Mouse (Mus musculus): ENCODE measurements around the gene Tbx6.
"Not testable (repeated sequence)": the region's sequence is repeated elsewhere in the genome, so short reads cannot be mapped to it uniquely, and the experiment has no call there.

The Tbx6 gene

GRCm38 (mm10) chr7:126767001-126767400 is 14.3 kb upstream of the Tbx6 start:
- in situ Hi-C loops (cut with MboI) = no loop called here

DNA sequence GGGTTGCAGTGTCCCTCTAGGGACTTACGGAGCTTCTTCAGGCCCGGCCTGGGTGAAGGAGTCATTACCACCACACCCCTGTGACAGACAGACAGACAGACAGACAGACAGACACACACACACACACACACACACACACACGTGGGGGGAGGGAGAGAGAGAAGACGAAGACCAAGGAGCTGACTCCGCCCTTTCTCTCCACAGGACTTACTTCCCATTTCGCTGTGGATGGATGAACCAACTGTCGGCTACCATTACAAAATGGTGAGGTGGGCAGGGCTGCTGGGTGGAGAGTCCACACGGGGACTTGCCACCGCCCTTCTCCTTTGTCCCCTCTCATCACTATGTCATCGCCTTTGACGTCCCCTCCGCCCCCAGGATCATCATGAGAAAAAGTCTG is 10.5 kb upstream of the Tbx6 start:
- in situ Hi-C loops (cut with MboI) = no loop called here

- in situ Hi-C loops (cut with MboI) = no loop called here
These were observed 7.9 kb upstream of the Tbx6 start for GRCm38 (mm10) chr7:126773351-126773750.

DNA sequence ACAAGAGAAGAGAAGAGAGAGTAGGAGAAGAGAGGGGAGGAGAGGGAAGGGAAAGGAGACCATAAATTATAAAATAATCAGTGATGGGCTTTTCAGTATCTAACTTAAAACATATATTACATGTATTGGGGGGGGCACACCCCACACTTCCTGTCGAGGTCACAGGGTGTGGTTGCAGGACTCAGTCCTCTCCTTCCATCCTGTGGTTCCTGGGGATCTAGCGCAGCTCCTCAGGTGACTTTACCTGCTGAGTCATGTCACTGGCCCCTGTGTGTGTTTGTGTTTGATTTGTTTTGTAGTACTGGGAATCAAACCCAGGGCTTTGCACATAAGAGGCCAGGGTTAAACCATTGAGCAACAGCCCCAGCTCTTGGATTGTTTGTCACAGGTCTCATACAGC is 6.8 kb upstream of the Tbx6 start:
- in situ Hi-C loops (cut with MboI) = no loop called here

DNA sequence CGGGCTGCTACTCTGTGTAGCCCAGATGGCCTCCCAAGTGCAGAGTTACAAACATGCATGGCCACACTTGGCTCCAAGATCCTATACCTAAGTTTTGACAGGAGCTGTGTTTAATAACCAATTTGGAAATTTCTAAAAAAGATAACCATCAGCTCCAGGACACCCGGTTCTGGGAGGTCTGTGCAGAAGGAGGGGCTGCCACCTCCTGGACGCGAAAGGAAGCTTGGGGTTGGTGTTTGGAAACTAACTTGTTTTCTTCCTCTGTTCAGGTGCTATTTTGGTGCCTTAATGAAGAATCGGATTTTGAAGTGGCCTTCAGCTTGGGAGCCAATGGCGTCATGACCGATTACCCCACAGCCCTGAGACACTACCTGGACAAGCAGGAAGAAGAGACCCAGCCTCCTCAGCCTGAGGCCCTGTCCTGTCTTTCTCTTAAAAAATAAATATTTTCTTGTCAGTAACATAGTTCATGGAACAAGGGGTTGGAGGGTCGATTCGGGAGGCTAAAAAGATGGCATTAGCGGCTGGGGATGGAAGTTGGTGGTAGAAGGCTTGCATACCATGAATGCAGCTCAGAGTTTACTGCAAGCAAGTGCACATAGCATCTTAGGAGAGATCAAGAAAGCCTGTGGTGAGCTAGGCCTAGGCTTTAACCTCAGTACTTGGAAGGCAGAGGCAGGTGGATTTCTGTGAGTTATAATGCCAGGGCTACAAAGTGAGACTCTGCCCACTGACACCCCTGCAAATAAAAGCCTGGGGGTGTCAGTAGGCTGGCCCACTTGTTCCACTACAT is 5.9 kb upstream of the Tbx6 start:
- in situ Hi-C loops (cut with MboI) = no loop called here

DNA sequence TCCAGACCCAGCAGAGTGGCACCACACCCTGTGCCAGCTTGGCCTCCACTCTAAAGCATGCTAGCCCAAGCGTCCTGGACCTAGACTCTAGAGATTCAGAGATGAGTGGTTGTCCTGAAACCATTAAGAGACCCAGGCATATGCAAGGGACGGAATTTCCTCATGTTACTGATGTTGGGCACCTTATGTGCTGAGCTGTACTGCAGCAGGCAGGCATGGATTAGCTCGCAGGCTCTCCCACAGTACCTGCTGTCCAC is 5.4 kb upstream of the Tbx6 start:
- in situ Hi-C loops (cut with MboI) = no loop called here

DNA sequence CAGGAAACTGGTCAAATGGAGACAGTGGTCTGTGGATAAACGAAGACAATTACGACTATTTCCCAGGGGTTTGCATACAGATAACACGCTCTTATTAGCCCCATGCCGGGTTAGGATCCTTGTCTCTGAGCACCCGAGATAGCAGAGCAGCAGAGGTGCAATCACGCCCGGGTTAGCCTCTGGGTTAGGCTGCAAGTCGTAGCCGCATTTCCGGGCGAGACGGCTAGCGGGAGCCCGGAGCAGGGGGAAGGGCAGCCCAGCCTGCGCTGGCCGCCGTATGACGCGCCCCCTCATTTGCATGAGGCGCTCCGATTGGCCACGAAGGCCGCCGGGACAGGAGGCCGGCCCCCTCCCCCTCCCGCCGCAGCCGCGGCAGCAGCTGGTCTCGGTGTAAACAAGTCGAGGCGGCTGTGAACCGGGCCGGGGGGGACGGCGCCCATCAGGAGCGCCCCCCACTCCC is 4.7 kb upstream of the Tbx6 start, which contains the start of gene Ypel3:
TSS of gene Ypel3 (plus strand) at position 358 of the 460 bp plus-strand sequence.
- in situ Hi-C loops (cut with MboI) = no loop called here

- in situ Hi-C loops (cut with MboI) = no loop called here
These were observed 3.8 kb upstream of the Tbx6 start for GRCm38 (mm10) chr7:126777476-126777875.

DNA sequence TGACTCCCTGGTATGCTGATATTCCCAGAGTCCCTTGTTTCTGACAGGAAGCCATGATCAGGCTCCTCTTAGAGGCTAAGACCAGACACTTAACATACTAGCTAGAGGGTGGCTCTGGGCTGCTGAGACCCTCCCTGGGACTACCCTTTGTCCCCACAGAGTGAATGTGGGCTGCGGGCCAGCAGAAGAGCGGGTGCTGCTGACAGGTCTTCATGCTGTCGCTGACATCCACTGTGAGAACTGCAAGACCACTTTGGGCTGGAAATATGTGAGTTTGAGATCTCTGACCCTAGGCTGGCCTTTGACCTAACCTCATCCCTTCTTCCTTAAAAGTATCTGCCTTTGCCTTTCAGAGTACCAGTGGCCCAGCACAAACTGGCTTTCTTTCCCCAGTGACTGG is 3.1 kb upstream of the Tbx6 start:
- in situ Hi-C loops (cut with MboI) = no loop called here

DNA sequence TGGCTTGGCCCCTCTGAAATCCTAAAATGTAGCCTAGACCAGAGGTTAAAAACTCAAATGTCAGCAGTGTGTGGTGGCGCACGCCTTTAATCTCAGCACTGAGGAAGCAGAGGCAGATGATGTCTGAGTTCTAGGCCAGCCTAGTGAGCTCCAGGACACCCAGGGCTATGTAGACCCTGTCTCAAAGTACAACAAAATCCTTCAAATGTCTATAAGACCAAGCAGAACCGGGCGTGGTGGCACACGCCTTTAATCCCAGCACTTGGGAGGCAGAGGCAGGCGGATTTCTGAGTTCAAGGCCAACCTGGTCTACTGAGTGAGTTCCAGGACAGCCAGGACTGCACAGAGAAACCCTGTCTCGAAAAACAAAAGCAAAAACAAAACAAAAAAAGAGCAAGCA is 2.2 kb upstream of the Tbx6 start:
- in situ Hi-C loops (cut with MboI) = not testable (repeated sequence)

DNA sequence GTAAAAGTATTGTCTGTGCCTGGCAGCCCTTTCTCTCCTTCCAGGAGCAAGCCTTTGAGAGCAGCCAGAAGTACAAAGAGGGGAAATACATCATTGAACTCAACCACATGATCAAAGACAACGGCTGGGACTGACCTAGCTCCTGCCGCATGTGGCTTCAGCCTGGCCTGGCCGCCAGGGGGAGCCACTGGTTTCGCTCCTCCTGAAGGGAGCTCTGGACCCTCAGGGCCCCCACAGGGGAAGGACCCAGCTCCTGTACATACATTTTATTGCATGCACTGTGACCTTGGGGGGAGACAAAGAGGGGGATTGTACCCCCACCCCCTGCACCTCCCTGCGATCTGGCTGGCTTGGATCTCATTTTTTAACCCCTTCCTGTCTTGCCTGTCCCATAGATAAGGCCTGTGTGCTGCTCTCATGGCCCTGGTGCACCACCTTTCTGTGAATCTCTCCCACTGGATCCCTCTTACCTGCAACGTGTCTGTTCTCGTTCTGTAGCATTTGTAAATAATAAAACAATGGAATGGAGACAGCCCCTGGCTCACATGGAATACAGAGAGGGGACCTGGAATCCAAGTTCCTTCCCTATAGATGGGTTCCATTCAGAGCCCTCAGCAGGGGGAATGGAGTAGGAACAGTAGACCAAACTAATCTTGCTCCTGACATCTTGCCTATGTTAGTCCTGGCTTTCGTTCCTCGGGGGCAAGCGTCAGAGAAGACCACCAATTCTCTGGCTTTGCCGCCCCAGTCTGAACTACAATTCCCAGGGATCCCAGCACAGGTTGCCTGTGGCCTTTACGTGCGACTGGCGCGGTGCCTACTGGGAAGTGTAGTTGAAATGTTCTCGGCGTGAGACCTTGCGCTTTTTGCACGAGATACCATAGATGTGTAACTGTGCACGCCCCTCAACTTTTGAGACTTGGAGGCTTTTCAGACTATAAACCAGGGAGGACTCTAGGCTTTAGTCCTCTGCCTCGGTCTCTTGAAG is 1.0 kb upstream of the Tbx6 start:
- in situ Hi-C loops (cut with MboI) = no loop called here

DNA sequence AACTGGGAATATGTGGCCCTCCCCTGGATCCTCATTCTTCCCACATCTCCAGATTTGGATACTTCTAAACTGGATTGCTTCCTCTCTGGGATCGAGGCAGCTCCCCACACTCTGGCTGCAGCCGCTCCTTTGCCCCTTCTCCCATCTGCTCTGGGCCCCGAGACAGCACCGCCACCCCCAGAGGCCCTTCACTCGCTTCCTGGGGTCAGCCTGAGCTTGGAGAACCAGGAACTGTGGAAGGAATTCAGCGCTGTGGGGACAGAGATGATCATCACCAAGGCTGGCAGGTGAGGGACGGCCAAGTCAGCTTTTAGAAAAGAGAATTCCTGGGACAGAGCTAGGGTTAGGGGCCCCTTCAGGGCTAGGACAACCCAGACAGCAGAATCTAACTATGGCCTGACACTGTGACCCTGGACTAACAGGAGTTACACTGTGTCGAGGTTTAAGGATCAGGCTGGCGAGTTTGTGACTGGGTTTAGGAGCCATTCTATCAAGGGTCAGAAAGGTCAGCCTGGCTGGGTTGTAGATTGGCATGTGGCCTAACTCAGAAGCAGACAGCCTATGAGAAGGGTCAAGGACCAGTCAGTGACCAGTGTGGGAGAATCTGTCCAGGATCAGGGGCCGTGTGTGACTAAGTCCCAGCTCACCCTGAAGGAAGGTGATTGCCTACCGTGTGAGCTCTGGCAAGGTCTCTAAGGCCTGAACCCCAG is 533 bp downstream of the Tbx6 start:
- in situ Hi-C loops (cut with MboI) = no loop called here

GRCm38 (mm10) chr7:126782693-126783092 is 1.4 kb downstream of the Tbx6 start:
- in situ Hi-C loops (cut with MboI) = no loop called here

GRCm38 (mm10) chr7:126784469-126784868 is 3.2 kb downstream of the Tbx6 start:
- in situ Hi-C loops (cut with MboI) = no loop called here

- in situ Hi-C loops (cut with MboI) = no loop called here
These were observed 3.8 kb downstream of the Tbx6 start for GRCm38 (mm10) chr7:126785056-126785455.

GRCm38 (mm10) chr7:126786142-126786541 is 4.9 kb downstream of the Tbx6 start:
- in situ Hi-C loops (cut with MboI) = no loop called here

- in situ Hi-C loops (cut with MboI) = no loop called here
These were observed 7.9 kb downstream of the Tbx6 start for GRCm38 (mm10) chr7:126789141-126789540.

DNA sequence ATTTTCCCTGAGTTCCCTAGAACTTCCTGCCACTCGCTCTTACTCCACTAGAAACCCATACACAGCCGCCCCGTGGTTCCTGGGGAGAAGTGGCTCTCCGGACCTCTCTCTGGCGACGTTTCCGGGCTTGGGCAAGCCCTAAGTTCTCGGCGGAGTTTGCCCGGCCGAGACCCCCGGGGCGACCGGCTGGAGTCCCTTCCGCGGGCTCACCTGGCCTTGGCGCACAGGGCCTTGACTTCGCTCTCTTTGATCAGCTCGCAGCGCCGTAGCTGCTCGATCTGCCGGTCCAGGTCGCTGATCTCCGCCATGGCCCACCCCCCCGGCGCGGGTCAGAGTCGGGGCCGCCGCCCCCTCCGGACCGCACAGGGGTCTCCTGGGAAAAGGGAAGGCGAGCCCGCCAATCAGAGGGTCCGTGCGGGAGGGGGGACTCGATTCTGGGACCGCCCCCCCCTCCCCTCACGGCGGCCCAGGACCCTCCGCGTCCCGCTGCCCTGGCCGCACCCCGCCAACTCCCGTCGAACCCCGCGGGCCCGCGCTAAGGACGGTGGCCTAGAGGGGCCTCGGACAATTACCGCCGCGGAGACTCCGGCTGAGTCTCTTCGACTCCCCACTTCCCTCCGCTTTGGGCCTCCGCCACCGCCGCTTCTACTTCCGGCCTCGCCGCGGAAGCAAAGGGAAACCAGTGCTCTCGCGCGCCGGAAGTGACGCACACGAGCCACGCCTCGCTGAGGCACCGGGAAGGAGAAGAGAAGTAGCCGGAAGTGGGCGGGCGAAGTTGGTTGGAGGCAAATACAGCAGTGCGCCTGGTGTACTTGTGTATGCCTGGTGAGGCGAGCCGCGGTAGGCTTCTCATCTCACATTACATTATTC is 10.8 kb downstream of the Tbx6 start, which contains the start of gene Ppp4c:
TSS of gene Ppp4c (minus strand) at position 646 of the 870 bp plus-strand sequence.
- in situ Hi-C loops (cut with MboI) = no loop called here

DNA sequence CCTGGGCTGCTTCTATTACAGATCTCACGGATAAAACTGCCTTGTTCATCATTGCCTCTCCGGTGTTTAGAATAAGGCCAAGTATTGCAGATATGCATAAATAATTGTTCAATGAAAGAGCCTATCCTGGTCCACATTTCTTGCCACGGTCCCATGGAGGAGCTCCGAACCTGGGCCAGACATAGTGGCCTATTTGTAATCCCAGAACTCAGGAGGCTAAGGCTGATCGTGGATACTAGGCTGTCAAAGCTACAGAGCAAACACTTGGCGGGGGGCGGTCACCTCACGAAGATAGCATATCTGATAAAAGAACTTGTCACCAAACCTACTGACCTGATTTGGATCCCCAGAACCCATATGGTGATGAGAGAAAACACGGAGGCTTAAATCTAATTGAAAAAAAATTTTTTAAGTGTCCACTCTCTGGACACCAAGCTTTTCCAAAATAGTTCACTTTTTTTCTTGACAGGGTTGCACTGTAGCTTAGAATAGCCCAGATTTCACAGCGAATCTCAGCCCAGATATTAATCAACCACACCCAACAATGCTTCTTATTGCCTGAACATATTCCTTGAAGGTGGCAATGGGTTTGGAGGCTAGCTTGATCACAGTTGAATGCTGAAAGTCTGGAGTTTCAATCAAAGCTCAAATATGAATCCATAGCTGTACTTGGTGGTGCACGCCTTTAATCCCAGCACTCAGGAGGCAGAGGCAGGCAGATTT is 11.6 kb downstream of the Tbx6 start:
- in situ Hi-C loops (cut with MboI) = no loop called here

DNA sequence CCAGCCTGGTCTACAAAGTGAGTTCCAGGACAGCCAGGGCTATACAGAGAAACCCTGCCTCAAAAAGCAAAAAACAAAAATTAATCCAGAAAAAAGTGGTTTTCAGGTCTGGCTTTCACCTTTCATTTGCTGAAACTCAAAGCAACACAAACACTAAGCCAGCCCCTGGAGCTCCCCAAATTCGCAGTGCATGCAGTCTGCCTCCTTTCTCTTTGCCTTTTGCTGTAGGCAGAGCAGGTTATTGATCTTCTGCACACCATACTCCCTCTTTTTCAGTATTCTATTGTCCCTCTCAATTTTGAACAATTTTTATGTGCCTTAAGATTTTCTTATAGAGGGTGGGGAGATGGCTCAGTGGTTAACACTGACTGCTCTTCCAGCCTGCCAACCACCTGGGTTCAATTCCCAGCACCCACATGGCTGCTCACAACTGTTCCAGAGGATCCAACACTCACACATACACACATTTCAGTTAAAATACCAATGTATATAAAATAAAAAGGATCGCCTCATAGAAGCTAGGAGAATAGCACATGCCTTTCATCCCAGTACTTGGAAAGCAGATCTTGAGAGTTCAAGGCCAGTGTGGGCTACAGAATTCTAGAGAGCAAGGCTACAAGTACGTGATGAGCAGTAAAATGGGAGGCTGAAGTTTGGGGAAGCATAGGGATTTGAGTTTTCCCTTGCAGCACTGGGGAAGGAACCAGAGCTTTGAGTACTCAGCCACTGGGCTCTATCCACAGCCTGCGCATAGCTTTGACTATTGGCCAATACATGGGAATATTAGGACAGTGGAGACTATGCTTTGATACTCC is 12.4 kb downstream of the Tbx6 start:
- in situ Hi-C loops (cut with MboI) = no loop called here
